Comparison of ENCODE assay signal across 13 mouse cellular contexts in the genomic region with DNA sequence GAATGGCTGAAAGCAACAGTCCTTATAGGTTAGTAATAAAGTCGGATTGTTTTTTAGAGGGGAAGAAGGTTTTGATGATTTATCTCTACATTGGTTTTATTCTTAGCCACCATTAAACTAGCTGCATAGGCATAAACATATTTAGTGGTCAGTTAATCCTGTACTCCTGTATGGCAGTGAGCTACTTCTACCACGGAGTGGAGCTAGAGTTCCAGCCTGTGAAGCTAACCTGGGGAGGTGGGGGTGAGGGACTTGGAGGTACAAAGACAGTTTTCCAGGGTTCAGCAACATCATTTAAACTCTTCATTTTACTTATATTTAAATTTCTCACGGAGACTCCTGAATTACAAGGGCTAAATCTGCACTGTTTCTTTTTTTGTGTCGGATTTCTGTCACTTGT. TPM values are rescaled to one million over a fixed set of nuclear protein-coding genes. Genes with fewer than 3 reads are reported as not detected.
DNase-seq lines count a peak whose midpoint lies in the region; ATAC-seq and TF ChIP-seq lines count a peak whose summit lies in the region.
"Had no signal": no experiment of that assay in that cellular context is flagged by ENCODE, and none has a peak within 500 bp of the region (broad histone marks: within the 10 kb centered on the region; RNA-seq: fewer than 3 reads in every experiment).

No protein-coding gene starts in this region.

- ATAC-seq in kidney, embryonic 16.5 days (ENCODE audit: low FRiP score, low TSS enrichment): no peak
- ATAC-seq: liver, embryonic 12.5 days had no signal

- no peak overlapping the region for H3K9ac ChIP-seq in kidney, embryonic 16.5 days (replicated peaks; ENCODE audit: low read length)
- H3K9ac ChIP-seq: liver, embryonic 12.5 days had no signal

- H3K27me3 ChIP-seq in embryonic facial prominence, embryonic 10.5 days (replicated peaks; ENCODE audit: low read depth, poor library complexity, severe bottlenecking): no peaks in the 10 kb centered on the region
- no peaks in the 10 kb centered on the region for H3K27me3 ChIP-seq in kidney, embryonic 16.5 days (ENCODE audit: insufficient read depth, low read length)
- H3K27me3 ChIP-seq: liver, embryonic 12.5 days; megakaryocyte, embryonic 14.5 days had no signal

- no peak overlapping the region for H3K4me3 ChIP-seq in layer of hippocampus, adult 2 months
- H3K4me3 ChIP-seq in embryonic facial prominence, embryonic 10.5 days: no peak overlapping the region
- no peak overlapping the region for H3K4me3 ChIP-seq in kidney, embryonic 16.5 days (ENCODE audit: low read length)
- H3K4me3 ChIP-seq: liver, embryonic 12.5 days; megakaryocyte, embryonic 14.5 days had no signal

- H3K9me3 ChIP-seq in embryonic facial prominence, embryonic 10.5 days: no peaks in the 10 kb centered on the region
- H3K9me3 ChIP-seq in kidney, embryonic 16.5 days (ENCODE audit: low read length): no peaks in the 10 kb centered on the region
- H3K9me3 ChIP-seq: liver, embryonic 12.5 days; megakaryocyte, embryonic 14.5 days had no signal

- H3K4me1 ChIP-seq in embryonic facial prominence, embryonic 10.5 days: peaks cover 15% of the 10 kb centered on the region
- no peaks in the 10 kb centered on the region for H3K4me1 ChIP-seq in kidney, embryonic 16.5 days (ENCODE audit: insufficient read depth, low read length)
- H3K4me1 ChIP-seq: liver, embryonic 12.5 days; megakaryocyte, embryonic 14.5 days had no signal

- 28% methylated on average over 4 of the region's 4 CpGs for WGBS in embryonic facial prominence, embryonic 10.5 days
- WGBS in kidney, embryonic 16.5 days: 22% methylated on average over 4 of the region's 4 CpGs

- no peaks in the 10 kb centered on the region for H3K36me3 ChIP-seq in embryonic facial prominence, embryonic 10.5 days (replicated peaks)
- no peaks in the 10 kb centered on the region for H3K36me3 ChIP-seq in kidney, embryonic 16.5 days (ENCODE audit: insufficient read depth, low read length)
- H3K36me3 ChIP-seq: liver, embryonic 12.5 days had no signal

- TF ChIP-seq CTCF in layer of hippocampus, adult 2 months (conservative IDR thresholded peaks at IDR 0.05): peak; percentile 69

- H3K27ac ChIP-seq in layer of hippocampus, adult 2 months: no peak overlapping the region
- no peak overlapping the region for H3K27ac ChIP-seq in embryonic facial prominence, embryonic 10.5 days (replicated peaks)
- no peak overlapping the region for H3K27ac ChIP-seq in kidney, embryonic 16.5 days (ENCODE audit: low read length)
- H3K27ac ChIP-seq: liver, embryonic 12.5 days had no signal

- peak; percentile 7 for DNase-seq in adrenal gland, postnatal 14 days
- DNase-seq in adrenal gland, adult 2 months: no peak
- DNase-seq in layer of hippocampus, adult 2 months (ENCODE audit: low spot score in 2 of 2): no peak
- DNase-seq in layer of hippocampus, adult 9-11 months: no peak
- peak; percentile 60 for DNase-seq in ES-CJ7 (ENCODE audit: low read depth, low spot score)
- peak; percentile 24 for DNase-seq in embryonic facial prominence, embryonic 10.5 days (ENCODE audit: low spot score)
- no peak for DNase-seq in kidney, postnatal 36 days
- DNase-seq: heart, adult 11 months had no signal

- H3K4me2 ChIP-seq in kidney, embryonic 16.5 days (replicated peaks; ENCODE audit: low read depth, low read length): no peak overlapping the region
- H3K4me2 ChIP-seq: liver, embryonic 12.5 days had no signal

RNA-seq across cellular contexts. Expression of a gene that starts 46.3 kb away (rescaled TPM):
- not detected in 2 replicates for total RNA-seq in adrenal gland, postnatal 14 days (2021)
- not detected for total RNA-seq in adrenal gland, adult 2 months (2021)
- polyA plus RNA-seq in adrenal gland, adult 2 months (2012; rRNA removed): not detected in 2 replicates
- not detected for total RNA-seq in layer of hippocampus, adult 2 months (2021)
- 0.10 and 0.15 TPM in 2 replicates for polyA plus RNA-seq in embryonic facial prominence, embryonic 10.5 days (2016; fragmentation: Nextera tagmentation; extraction: Ambion mirVana)
- not detected in 2 replicates for polyA plus RNA-seq in kidney, embryonic 16.5 days (2015; fragmentation: Nextera tagmentation; extraction: Ambion mirVana)
- total RNA-seq: layer of hippocampus, postnatal 14 days had no signal
- polyA plus RNA-seq: liver, embryonic 12.5 days had no signal

RNA-seq across cellular contexts. Expression of a gene that starts 49.3 kb away (rescaled TPM):
- not detected in 2 replicates for total RNA-seq in adrenal gland, postnatal 14 days (2021)
- not detected for total RNA-seq in adrenal gland, adult 2 months (2021)
- polyA plus RNA-seq in adrenal gland, adult 2 months (2012; rRNA removed): not detected in 2 replicates
- not detected for total RNA-seq in layer of hippocampus, adult 2 months (2021)
- polyA plus RNA-seq in embryonic facial prominence, embryonic 10.5 days (2016; fragmentation: Nextera tagmentation; extraction: Ambion mirVana): not detected in 2 replicates
- not detected in 2 replicates for polyA plus RNA-seq in kidney, embryonic 16.5 days (2015; fragmentation: Nextera tagmentation; extraction: Ambion mirVana)
- total RNA-seq: layer of hippocampus, postnatal 14 days had no signal
- polyA plus RNA-seq: liver, embryonic 12.5 days; spleen, adult 2 months had no signal

Comparison
In these comparisons a context has a peak if more than half of its experiments do, and no peak if none do; other contexts are left out.
1. DNase-seq: peak in adrenal gland, postnatal 14 days (single experiment), ES-CJ7 (single experiment) and embryonic facial prominence, embryonic 10.5 days (single experiment); none in adrenal gland, adult 2 months (single experiment), layer of hippocampus, adult 2 months (0 of 2), layer of hippocampus, adult 9-11 months (single experiment) and kidney, postnatal 36 days (0 of 2).